Mouse (Mus musculus): Measurements from ENCODE around the gene Cdkl1.

The Cdkl1 gene

DNA sequence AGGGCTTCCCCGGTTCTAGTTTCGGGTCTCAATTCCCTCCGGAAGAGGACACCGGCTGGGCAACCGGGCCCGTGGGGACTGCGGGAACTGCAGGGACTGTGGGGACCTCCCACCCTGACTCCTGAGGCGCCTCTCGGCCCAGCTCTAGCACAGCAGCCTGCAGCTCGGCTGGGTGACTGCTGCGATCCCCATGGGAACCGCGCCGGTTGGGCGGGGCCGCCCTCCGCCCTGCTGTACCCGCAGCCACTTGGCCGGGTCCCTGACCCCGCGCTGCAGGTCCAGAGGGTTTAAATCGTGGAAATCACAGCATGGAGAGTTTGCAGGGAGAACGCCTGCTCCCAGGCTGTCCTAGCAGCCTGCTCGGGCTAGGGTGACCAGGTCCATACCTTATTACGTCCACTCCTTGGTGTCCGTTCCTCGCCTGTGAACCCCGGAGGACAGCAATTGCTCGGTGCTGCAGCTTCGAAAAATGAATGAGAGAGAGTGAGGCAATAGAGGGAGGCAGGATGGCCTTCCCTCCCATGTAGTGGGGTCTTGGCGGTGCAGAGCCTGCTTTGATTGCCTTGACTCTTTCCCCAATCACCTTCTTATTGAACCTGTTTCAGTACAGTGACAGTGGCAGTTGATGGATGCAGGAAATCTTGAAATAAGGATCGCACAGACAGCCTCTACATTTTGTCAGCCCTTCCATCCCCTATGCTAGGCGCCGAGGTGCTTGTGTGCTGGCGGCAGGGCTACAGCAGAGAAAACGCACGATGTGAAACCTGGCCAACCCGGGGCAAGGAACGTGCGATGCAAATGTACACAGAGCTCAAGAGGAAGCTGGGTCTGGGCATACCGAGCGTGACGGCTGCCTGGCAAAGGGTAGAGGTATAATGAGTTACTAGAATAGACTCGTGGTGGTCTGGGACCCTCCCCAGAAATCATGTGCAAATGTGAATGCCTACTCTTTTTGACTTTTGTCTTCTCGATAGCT is at the start of gene Cdkl1:
Gene Cdkl1 (minus strand): TSS at position 738 of the 976 bp plus-strand sequence.
- DNase-seq (ENCODE audit: extremely low spot score, low read depth, low spot score), result no peak

DNA sequence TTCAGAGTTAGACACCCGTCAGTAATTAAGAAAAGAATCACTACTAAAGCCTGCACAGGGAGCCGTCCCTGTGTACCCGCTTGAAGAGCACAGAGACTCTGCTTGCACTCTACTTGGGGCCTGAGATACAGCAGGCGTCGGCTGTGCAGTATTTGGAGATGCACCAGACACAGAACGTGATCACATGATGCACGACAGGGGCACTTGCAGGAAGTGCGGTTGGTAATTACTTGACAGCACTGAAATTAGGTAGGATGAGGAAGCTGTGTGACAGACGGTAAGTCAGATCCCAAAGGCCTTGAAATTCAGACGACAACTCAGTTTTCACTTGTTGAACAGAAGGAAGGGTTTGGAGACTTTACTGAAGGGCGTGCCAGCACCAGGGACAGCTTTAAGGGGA is 47.3 kb upstream of the Cdkl1 start:
- DNase-seq (ENCODE audit: extremely low spot score, low read depth, low spot score), result no peak

DNA sequence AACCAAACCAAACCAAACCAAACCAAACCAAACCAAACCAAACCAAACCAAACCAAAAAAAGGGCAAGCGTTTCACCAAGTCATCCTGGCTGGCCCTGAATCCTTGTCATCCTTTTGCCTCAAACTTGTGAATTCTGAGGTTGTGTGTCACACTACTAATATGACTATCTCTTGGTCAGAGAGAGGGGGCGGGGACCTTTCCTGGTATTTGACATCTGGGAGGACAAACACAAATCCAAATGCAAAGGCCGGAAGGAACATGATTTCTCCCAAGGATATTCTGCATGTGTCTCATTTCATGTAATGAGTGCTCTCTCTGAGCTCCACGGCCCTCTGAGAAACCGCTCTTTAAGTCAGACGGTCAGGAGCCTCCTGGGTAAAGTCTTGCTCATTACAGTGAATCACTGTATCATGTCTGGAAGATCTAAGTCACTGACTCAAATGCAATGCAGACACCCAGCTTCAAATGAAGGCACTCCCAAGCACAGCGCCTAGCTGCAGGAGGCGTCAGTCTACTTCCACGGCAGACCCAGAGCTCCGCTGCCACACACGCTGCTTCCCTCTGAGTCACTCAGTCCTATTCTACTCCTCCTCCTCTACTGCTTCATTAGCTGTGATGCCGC is 43.0 kb upstream of the Cdkl1 start:
- DNase-seq (ENCODE audit: extremely low spot score, low read depth, low spot score), result no peak

DNA sequence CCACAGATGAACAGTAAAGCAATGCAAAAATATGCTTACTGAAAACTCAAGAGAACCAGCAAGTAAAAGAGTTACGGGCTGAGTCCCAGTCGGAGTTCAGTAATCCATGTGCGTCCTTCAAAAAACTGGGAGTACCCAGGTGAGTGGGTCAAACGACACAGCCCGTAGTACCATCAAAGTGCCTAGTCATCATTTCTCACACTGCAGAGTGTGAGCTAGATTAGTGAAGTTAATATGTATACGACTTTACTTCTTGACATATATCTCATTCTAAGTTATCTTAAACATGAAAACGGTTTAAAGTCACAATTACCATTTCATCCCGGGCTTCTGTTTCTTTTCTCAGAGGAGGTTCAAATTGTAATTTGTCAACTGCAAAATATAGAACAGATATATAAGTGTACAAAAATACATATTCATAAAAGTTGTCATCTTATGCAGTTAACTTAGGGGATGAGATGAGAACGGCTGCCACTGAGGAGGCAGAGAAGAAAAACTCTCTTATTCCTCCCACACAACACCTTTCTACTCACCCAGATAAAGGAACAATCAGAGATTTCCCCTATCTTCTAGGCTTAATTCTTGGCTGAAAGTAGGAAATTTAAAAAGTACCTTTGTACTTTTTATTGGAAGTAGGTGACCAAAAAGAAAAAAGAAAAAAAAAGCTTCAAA is 40.3 kb upstream of the Cdkl1 start:
- DNase-seq (ENCODE audit: extremely low spot score, low read depth, low spot score), result no peak

DNA sequence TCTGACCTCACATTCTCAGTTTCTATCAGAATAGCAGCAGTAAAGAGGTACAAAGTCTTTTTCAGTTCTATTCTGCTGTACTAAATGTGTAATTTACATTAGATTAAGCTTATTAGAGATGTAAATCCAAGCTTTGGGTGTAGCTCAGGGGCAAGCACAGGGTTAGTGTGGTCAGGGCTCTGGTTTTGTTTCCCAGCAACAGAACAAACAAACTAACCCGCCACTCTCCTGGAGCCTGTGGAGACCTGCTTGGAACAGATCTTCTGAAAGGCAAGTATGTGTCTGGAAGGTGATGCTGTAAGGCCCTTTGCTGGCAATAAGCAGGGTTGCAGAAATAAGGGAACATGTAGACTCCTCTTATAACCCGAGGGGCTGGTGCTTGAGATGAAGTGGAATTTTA is 37.1 kb upstream of the Cdkl1 start:
- no peak for DNase-seq (ENCODE audit: extremely low spot score, low read depth, low spot score)

DNA sequence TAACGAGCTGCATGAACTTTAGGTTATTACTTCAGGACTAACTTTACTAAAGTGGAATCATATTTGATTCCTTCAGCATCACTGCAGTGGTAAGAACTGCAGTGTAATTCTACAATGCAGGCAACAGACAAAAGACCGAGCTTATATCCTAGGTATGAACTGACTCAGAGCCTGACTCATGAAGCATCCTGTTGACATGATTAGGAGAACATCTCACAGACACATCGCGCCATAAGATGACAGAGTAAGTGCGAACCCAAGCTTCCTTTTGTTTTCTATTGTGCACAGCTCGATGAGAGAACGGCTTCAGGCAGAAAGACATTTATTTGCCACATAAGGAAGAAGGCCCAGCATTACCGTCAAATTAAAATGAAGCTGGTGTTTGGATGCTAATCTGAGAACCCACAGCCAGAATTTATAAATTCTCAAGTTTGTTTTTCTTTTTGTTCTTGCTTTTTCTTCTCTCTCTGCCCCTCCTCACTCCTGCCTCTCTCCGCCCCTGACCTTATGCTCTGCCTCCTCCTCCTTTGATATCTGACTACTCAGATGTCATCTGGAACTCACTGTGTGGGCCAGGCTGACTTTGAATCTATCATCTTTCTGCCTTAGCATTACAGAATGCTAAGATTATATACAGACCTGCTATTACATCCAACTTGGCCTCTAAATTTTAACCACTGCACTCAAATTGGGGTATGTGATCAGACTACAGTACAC is 34.0 kb upstream of the Cdkl1 start:
- DNase-seq (ENCODE audit: extremely low spot score, low read depth, low spot score), result no peak

DNA sequence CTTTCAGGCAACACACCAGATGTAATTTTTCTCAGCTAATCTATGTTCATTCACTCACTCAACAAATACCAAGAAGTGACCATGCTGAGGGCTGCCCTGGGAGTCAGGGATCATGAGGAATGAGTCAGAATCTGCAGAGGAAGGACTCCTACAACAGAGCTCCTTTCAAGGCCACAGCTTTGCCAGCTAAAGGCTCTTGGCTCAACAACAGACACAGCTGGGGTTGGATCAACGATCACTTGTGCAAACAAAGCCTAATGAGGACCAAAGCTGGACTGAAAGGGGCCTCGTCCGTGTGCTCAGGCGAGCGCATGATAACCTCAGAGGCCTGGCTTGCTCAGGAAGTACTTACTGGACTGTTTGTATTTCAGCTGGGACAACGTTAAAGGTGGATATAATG is 23.2 kb upstream of the Cdkl1 start:
- DNase-seq (ENCODE audit: extremely low spot score, low read depth, low spot score), result no peak

DNA sequence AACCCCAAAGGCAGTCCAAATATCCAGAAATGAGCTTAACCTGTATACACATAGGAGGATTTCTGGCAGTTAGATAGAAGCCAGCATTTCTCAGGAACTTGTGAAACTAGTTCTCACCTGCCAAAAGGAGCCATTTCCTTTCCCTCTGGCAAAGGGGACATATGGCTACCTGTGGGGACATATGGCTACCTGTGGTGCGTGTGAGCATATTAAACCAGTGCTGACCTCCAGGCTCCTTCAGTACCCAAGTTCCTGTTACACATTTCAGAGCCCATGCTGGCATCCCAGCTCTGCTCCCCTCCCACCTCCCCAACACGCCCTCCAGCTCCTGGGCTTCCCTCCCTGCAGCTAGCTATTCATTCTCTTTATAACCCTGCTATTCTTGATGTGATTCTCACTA is 22.5 kb upstream of the Cdkl1 start:
- DNase-seq (ENCODE audit: extremely low spot score, low read depth, low spot score), result no peak

DNA sequence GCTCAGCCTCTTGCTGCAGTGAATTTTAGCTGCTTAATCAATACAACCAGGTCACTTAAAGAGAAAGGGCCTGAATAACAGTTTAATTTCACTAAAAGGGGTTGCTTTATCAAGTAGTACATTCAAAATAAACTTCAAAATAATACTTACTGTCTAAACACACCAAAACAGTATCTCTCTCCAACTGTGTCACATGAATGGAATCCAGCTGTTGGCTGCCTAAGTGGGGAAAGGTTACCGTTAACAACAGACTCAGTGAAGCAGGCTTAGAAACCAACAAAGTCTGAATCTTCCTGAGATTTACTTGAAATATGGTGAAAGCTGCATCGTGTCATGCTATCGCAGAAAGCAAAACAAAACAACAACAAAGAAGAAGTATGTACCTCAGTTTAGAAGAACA is 21.9 kb upstream of the Cdkl1 start:
- DNase-seq (ENCODE audit: extremely low spot score, low read depth, low spot score), result no peak

DNA sequence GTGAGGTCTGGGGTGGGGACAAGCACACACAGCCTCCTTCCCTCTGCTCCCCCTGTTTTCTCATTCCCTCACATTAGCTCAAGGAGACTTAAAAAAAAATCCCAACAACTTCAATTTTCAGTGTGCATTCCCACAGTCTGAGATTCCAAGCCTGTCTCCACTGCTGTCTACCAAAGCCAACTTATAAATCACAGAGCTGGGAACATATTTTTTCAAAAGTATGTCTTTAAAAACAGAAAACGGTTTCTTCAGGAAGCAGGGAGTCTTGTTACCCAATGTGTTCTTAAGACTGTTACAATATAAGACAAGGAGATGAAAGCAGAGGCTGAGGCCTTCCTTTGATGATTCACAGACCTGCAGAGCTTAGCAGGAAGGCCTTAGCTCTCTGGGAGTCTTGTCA is 20.9 kb upstream of the Cdkl1 start:
- no peak for DNase-seq (ENCODE audit: extremely low spot score, low read depth, low spot score)

DNA sequence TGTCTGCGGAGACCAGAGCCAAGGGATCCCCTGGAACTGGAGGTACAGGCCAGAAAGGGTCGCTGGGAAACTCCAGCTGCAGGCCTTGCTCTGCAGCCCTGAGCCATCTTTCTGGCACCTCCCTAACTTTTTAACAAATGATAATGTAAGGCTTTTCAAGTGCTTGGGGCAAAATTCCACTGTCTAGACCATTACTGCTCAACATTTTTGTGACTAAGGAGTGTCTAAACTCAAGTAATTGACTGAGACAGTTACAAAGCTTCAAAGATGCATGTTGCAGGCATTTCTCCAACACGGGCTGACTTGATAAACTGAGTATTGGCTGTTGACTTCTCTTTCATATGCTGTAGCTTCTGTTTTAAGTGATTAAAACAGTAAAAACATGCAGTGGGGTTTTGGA is 18.4 kb upstream of the Cdkl1 start:
- no peak for DNase-seq (ENCODE audit: extremely low spot score, low read depth, low spot score)

DNA sequence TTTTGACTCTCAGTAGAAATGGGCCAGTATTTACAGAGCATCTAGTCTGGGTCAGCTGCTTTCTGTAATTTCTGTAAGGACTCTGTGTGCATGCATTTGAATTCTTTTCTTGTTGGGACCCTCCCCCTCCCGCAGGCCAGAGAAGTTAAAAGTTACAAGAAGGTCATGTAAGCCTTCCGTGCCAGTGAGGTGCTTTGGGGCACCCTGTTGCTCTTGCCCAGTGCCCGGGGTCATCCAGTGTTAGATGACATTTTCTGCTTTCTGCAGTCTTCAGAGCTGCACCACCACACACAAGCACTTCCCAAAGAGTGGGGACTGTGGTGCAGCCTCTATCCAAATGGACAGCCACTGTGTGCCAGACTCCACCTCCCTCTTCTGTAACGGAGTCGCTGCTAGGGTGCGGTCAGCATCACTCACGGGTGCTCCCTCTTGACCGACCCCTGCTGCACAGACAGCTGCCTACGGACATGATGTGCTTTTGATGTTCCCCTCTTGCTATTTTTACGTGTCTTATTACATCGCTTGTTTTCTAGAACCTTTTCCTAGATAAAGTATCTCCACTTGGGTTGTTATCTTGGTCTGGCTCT is 16.4 kb upstream of the Cdkl1 start:
- DNase-seq (ENCODE audit: extremely low spot score, low read depth, low spot score), result no peak

DNA sequence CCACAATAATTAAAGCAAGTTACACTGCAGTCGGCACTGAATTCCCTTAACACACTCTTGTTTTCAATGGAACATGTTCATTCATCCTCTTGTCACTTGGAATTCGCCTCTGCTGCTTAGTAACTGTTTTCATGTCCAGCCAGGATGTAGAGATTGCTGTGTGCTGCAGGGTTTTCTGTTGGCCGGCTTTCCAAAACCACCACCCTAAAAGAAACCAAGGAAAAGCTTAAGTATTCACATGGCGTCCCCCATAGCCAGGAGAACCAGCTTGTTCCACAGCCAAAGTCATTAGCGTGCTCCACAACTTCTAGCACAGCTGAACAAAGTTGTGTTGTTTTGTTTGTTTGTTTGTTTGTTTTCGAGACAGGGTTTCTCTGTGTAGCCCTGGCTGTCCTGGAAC is 14.1 kb upstream of the Cdkl1 start:
- DNase-seq (ENCODE audit: extremely low spot score, low read depth, low spot score), result no peak

DNA sequence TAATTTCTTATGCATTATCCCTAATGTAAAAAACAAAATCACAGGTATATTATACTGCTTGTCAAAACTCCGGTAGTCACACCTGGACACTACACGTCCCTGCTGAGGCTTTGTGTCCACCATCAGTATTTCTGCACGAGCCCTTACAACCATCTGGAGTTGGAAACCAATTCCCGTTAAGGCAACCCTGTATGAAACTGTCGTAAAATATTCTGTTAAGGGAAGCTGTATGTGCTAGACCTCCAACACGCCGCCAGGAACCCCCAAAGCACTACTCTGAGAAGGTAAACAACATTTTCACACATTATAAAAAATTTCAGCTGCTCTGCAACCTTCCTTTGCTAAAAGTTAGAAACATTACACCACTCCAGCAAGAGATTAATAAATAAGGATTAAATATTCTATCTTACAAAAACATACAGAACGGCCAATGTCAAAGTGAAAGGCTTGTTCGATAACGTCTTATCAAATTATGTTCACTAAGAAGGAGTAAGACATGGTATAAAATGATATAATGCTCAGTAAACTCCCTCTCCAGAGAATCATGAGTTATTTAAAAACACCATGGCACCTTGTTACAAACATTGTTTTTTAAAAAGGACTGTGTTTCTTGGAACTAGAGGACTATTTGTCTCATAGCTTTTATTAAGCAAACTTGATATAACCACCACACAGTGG is 13.5 kb upstream of the Cdkl1 start:
- DNase-seq (ENCODE audit: extremely low spot score, low read depth, low spot score), result no peak

DNA sequence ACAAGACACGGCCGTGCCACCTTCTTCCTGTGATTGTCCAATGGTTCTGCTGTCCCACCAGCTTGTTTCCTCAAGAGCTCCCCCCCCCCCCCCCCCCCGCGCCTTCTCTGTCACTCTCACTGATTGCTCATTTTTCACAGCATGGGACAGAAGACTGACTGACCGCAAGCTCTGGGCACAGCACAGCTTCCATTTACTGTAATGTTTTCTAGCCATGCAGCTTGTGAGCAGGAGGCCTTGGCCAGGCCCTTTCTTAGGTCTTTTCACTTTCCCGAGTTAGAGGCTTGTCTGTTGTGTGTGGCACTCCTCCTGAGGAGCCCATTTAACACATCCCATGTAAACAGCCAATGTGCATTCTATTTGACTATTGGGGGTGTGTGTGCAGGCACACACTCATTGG is 12.1 kb upstream of the Cdkl1 start:
- DNase-seq (ENCODE audit: extremely low spot score, low read depth, low spot score), result no peak

DNA sequence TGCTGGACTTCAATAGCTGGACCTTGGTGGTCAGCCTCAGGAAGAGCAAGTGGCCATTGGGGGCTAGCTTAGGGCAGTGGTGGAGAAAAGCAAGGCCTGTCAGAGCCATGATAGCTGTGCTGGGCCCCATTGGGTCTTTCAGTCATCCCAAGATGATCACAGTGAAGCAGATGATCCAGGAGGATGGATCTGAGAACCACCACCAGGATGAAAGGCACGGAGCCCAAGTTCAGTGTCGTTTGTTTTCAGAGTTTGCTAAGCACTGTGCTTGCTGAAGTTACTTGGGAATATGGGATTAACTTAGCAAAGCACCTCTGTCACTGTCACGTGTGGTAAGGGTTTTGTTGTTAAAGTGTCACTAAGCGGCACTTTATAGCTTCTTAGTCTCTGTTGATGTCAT is 9.5 kb upstream of the Cdkl1 start:
- no peak for DNase-seq (ENCODE audit: extremely low spot score, low read depth, low spot score)

DNA sequence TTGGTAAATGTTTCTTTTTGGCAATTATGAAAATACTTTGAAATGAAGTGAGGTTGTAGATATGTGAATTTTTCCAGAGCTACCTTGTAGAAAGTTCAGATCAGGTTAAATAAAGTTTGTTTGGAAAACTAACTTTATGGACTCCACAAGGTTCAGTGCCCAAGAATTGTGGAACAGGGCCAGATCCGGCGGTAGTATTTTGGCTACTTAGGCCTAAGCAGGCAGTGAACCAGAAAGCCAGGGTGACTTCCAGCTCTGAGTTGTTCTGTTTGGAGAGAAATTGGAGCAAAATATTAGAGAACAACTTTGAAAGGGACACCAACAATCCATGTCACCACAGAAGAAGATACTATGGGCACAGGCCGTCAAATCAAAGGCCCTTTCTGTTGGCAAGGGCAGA is 5.2 kb upstream of the Cdkl1 start:
- DNase-seq (ENCODE audit: extremely low spot score, low read depth, low spot score), result no peak

DNA sequence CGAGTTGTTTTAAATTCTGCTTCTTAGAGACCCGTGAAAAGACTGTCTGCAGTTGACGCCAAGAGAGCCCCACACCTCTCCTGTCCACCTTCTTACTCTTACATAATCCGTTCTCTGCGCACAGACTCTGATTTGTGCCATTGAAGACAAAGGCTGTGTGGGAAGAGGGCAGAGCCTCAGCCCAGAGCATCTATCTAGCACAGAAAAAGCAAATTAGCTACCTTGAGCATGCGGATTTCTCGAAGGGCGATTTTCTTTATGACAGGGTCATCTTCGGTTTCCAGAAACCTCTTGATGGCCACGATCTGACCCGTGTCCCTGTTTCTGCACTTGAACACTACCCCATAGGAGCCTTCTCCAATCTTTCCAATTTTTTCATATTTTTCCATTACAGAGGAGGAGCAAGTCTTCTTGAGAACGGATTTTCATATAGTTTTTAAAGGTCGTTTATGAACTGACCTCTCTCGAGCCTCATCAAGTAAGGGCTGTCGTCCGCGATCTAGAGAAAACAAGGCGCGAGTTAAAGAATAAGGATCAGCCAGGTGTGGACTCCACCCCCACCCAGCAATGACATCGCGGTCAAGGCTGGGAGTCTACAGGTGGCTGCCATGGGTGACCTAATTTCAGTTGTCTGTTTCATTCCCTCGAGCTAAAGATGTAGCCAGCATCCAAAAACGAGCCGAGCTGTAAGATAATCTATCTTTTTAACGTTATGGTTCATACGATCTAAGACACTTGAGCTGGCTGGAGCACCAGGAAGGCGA is 1.1 kb downstream of the Cdkl1 start:
- no peak for DNase-seq (ENCODE audit: extremely low spot score, low read depth, low spot score)

DNA sequence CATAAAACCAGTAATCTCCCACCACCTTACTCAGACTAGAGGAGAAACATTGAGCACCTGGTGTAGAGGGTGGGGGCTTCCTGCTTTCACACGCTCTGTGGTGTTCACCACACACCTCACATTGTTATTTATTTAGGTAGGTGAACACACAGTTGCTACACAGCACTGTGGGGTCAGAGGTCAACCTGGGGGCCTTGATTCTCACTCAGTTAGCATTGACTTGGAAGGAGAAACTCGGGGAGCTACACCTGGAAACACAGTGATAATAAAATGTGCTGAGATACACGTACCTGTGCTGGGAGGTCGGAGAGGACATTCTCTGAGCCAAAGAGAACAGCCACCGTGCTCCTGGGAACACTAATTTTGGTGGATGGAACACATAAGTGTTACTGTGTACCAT is 2.7 kb downstream of the Cdkl1 start:
- no peak for DNase-seq (ENCODE audit: extremely low spot score, low read depth, low spot score)

DNA sequence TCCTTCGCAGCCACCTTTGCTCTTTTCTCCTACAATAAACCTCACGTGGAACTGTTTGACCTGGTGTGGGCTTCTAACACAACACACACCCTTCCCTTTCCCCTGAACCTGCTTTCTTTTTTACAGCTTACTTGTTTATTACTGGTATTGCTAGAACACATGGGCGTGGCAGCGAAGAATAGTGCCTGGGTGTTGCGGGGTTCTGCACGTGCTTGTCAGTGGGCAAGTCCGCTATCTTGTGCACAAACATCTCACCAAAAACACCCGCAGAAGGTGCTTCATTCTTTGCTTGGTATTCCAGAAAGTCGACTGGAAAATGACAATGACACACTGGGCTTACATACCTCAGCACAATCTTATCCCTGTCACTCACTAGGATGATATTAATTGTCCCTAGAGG is 5.6 kb downstream of the Cdkl1 start:
- no peak for DNase-seq (ENCODE audit: extremely low spot score, low read depth, low spot score)

All from hindlimb bud, embryonic 11.5 days (tissue).